Mouse (Mus musculus) olfactory bulb, adult 2 months (tissue): ENCODE data around the gene Vmn2r61. TPM values are rescaled to one million over a fixed set of nuclear protein-coding genes. Genes with fewer than 3 reads are reported as not detected.

Experiments used
- H3K27ac ChIP-seq: fragments of 200-500 bp; 2 replicates; pipeline ENCODE4 v1.5.1; 2012; ENCODE audit warnings: low read depth, low read length; ENCODE audit not compliant: insufficient read depth
- H3K4me1 ChIP-seq: fragments of 200-500 bp; 2 replicates; pipeline ENCODE4 v1.6.1; 2012; ENCODE audit warnings: low read length; ENCODE audit not compliant: control insufficient read depth, insufficient read depth
- H3K4me3 ChIP-seq: fragments of 200-500 bp; 2 replicates; pipeline ENCODE4 v1.5.1; 2012; ENCODE audit warnings: mild to moderate bottlenecking, low read depth, low read length, moderate library complexity; ENCODE audit not compliant: insufficient read depth
- CTCF ChIP-seq: fragments of 200-500 bp; IDR thresholded peaks from 2 replicates; pipeline ENCODE4 v1.5.1; 2012; ENCODE audit warnings: low read depth, mild to moderate bottlenecking, low read length, moderate library complexity; ENCODE audit not compliant: insufficient read depth
- POLR2A ChIP-seq: fragments of 200-500 bp; IDR thresholded peaks from 2 replicates; pipeline ENCODE4 v1.6.1; 2012; ENCODE audit warnings: mild to moderate bottlenecking, low read depth, low read length, moderate library complexity; ENCODE audit not compliant: insufficient read depth
- WGBS: fragments of 180-500 bp; shearing (Covaris S2); methylation state at CpG from one replicate; pipeline ENCODE4 v1.1.7; 2018; 5-methylcytosine and 5-hydroxymethylcytosine counted together
- polyA plus RNA-seq: library from polyadenylated mRNA; stranded (reverse); fragments of >200 nt; gene quantifications from 2 replicates; pipeline ENCODE4 v1.2.4, GENCODE M21; 2012; ENCODE audit warnings: low replicate concordance; ENCODE audit not compliant: missing spikeins, insufficient read depth, insufficient read length

The Vmn2r61 gene
- polyA plus RNA-seq = not detected in 2 replicates

- H3K4me1 ChIP-seq = no peaks in the 10 kb centered on the region
- H3K4me3 ChIP-seq = no peak within 1 kb of the TSS
- H3K27ac ChIP-seq = no peak within 1 kb of the TSS
- 80% methylated on average over 1 of the region's 1 CpGs for WGBS
- no peak for TF ChIP-seq POLR2A
- no peak for TF ChIP-seq CTCF
Measured at GRCm38 (mm10) chr7:42259753-42260152, at the start of gene Vmn2r61. Gene Vmn2r61, plus strand, starts transcription at chr7:42260053.

Other genes starting within 250 kb of the Vmn2r61 start
- not detected in 2 replicates for gene Vmn2r59, start 201.0 kb upstream of the Vmn2r61 start, polyA plus RNA-seq
- gene Vmn2r60, start 152.3 kb upstream of the Vmn2r61 start, polyA plus RNA-seq = not detected in 2 replicates
- gene 4933421I07Rik, start 188.1 kb downstream of the Vmn2r61 start, polyA plus RNA-seq = not detected in 2 replicates
- not detected in 2 replicates for gene Zfp141, start 245.7 kb downstream of the Vmn2r61 start, polyA plus RNA-seq